Mouse (Mus musculus): ENCODE results near the gene Theg.

Theg gene

GRCm38 (mm10) chr10:79557496-79557895 lies 29.6 kb downstream of the Theg start:
- in situ Hi-C loops (cut with MboI; ENCODE audit: low sequenced_read_pairs), result no loop called here

GRCm38 (mm10) chr10:79556951-79557350 lies 30.2 kb downstream of the Theg start:
- in situ Hi-C loops (cut with MboI; ENCODE audit: low sequenced_read_pairs), result no loop called here

DNA sequence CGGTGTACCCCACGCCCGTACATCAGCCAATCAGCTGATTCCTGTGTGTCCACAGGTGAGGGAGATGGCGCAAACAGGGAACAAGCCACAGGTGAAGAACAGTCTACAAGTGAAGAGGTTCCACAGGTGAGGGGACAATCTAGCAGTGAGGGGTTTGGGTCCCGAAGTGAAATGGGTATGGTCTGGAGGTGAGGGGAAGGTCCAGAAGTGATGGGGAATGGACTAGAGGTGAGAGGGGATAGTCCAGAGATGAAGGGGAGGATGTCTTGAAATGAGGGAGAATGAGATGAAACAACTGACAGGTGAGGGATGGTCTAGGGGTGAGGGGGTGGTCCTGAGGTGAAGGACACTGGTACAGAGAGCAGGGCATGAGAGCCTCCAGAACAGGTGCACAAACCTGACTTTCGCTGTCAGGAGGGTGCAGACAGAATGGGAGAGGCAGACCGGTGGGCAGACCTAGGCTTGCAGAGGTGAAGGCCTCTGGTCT lies 31.9 kb downstream of the Theg start:
- in situ Hi-C loops (cut with MboI; ENCODE audit: low sequenced_read_pairs), result no loop called here

GRCm38 (mm10) chr10:79554330-79555237 lies 32.5 kb downstream of the Theg start, which contains the start of gene Mier2:
Gene Mier2 (minus strand): TSS chr10:79555199.
- in situ Hi-C loops (cut with MboI; ENCODE audit: low sequenced_read_pairs), result no loop called here

GRCm38 (mm10) chr10:79553691-79554090 lies 33.4 kb downstream of the Theg start:
- in situ Hi-C loops (cut with MboI; ENCODE audit: low sequenced_read_pairs), result no loop called here

GRCm38 (mm10) chr10:79553176-79553575 lies 34.0 kb downstream of the Theg start:
- in situ Hi-C loops (cut with MboI; ENCODE audit: low sequenced_read_pairs), result no loop called here

DNA sequence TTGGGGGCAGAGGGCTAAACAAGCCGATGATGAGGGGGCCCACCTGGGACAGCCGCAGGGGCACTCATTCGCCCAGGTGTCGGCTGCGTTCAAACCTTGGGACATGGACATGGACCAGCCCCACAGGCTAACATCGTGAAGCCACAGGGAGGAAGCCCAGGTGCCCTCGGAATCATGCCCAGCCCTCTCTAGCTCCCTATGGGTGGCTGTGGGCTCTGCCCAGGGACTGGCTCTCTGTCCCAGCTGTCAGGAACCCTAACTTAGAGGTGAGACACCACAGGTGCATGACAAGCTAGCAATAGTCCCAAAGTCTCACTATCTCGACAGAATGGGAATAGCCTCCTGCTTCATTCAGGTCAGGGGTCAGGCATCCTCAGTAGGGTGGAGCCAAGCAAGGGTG lies 34.6 kb downstream of the Theg start:
- in situ Hi-C loops (cut with MboI; ENCODE audit: low sequenced_read_pairs), result no loop called here

GRCm38 (mm10) chr10:79550366-79550765 lies 36.8 kb downstream of the Theg start:
- in situ Hi-C loops (cut with MboI; ENCODE audit: low sequenced_read_pairs), result no loop called here

DNA sequence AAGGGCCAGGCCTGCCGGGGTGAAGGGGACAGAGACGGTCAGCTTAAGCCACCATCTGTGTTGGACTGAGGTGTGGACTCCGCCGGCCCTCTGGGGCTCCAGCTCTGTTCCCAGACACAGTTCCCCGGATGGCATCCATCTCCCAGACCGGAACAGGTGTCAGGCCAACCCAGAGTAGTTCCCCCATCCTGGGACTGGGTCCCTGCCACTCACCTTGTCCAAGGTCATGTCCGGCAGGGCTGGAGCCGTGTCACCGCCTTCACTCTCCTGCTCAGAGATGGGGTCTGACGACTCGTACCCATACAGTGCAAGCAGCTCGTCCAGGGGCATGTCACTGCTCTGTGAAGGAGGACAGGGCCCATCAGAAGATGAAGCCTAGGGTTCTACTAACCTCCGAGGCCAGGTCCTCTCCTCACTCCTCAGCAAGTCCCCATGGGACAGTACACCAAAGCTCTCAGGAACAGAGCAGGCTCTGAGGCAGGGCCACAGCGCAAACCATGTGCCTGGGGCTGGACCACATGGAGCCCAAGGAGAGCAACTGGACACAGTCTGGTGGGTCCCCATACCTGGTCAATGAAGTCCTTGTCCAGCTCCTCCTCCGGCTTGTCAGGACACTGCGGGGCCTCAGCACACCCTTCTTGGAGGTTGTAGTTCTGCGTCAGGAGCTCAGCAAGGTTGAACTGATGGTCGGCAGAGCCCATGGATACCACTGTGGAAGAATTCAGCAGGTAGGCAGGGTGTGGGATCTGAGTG lies 38.0 kb downstream of the Theg start:
- in situ Hi-C loops (cut with MboI; ENCODE audit: low sequenced_read_pairs), result no loop called here

DNA sequence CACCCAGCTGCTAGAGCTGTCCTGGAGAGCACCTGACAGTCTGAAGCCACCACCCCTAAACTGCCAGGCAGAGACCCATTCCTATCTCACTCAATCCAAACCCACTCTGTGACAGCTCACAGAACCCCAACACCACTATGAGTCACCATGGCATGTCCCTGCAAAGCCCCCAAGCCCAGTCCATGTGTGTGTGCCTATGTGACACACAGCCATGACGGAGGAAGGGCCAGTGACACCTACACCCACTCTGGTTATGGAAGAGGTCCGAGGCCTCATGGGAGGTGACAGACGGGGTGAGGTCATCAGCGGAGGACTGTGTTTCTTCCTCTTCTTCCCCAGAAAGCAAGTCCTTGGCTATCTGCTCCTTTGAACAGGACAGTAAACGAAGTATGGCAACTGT lies 38.6 kb downstream of the Theg start:
- in situ Hi-C loops (cut with MboI; ENCODE audit: low sequenced_read_pairs), result no loop called here

DNA sequence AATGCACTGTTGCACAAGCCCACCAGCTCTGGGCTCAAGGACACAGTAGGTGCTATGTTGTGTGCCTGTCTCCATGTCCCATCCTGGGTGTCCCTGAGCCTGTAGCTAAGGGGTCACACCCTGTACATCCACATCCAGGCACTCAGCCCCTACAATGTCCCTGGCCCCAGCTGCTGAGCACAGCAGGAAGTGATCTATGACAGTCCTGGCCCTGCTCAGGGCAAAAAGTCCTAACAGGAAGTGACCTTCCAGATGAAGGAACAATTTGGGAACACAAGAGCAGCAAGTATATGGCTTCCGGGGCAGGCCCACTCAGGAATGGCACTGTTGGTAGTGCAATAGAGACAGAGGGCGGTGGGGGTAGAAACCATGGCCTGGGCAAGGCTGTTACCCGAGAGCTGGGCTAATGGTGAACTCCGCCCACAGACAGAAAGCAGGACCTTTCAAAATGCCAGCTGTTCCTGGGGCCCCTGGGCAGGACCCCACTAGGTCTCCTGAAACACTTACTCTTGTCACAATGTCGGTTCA lies 39.9 kb downstream of the Theg start:
- in situ Hi-C loops (cut with MboI; ENCODE audit: low sequenced_read_pairs), result no loop called here

- in situ Hi-C loops (cut with MboI; ENCODE audit: low sequenced_read_pairs), result no loop called here
These were observed 40.6 kb downstream of the Theg start for GRCm38 (mm10) chr10:79546483-79546882.

DNA sequence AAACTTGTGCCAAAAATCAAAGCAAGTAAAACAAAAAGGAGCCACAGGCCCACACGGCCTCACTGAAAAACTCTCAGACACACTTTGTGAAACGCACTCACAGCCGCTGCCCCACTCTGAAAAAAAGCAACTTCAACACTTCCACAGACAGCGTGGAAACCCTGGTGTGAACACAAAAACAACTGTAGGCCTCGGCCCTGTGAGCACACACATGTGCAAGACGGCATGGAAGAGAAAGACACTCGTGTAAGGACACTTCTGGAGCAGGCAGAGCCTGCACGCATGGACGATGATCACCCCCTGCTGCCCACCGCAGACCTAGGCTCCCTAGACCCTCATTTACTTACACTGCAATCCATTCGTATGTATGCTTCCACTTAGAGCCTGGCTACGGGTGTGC lies 41.2 kb downstream of the Theg start:
- in situ Hi-C loops (cut with MboI; ENCODE audit: low sequenced_read_pairs), result no loop called here

- in situ Hi-C loops (cut with MboI; ENCODE audit: low sequenced_read_pairs), result no loop called here
These were observed 42.5 kb downstream of the Theg start for GRCm38 (mm10) chr10:79544631-79545030.

DNA sequence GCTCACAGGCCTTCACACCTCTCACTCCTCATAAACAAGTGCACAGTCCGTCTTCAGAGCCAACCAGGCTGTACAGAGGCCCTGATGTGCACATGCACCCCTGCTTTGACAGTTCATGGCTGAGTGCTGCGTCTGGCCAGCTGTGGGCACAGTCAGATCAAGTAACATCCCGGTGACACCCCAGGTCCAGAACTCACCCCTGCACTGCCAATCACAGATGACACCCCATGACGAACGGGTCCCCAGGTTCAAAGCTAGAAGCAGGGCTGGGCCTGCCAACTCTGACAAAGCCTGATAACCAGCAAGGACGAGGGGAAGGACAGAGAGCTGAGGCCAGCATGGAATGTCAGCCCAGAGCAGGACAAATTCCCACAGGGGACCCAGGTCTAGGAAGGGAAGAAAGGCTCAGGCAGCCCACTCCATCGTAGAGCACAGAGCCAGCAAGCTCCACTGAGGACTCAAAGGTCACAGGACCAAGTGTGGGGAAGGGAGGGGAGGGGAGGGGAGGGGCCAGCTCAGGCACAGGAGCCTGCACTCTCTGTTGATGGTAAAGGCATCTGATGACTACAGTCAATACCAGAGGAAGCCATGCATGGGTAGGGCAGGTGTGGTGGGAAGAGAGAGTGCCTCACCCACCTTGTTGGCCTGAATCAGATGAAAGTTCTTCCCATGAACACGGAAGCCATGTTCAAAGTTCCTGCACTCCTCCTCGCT lies 43.1 kb downstream of the Theg start:
- in situ Hi-C loops (cut with MboI; ENCODE audit: low sequenced_read_pairs), result no loop called here

- in situ Hi-C loops (cut with MboI; ENCODE audit: low sequenced_read_pairs), result no loop called here
These were observed 45.0 kb downstream of the Theg start for GRCm38 (mm10) chr10:79542171-79542570.

DNA sequence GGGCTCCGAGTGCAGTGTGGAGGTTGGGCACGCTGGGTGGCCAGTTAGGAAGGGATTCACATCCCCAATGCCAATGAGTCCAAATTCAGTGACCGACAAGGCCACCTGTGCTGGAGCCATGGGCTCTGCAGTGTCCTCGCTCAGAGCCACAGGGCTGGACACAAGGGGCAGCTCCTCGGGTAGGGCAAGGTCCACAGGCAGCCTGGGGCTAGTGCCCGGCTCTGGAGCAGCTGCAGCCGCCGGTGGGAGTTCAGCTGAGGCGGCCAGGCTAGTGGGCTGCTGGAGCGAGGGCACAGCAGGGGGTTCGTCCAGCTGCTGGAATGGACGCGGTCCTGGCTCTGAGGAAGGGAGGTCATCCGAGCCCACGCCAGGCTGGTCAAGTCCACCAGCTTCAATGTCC lies 45.6 kb downstream of the Theg start:
- in situ Hi-C loops (cut with MboI; ENCODE audit: low sequenced_read_pairs), result no loop called here

GRCm38 (mm10) chr10:79540746-79541145 lies 46.4 kb downstream of the Theg start:
- in situ Hi-C loops (cut with MboI; ENCODE audit: low sequenced_read_pairs), result no loop called here

- in situ Hi-C loops (cut with MboI; ENCODE audit: low sequenced_read_pairs), result no loop called here
These were observed 47.2 kb downstream of the Theg start for GRCm38 (mm10) chr10:79539701-79540495.

- in situ Hi-C loops (cut with MboI; ENCODE audit: low sequenced_read_pairs), result no loop called here
These were observed 48.3 kb downstream of the Theg start for GRCm38 (mm10) chr10:79538873-79539272.

All from CH12F3 (cell line).